Mouse (Mus musculus) CH12.LX (cell line): ENCODE measurements around the gene Tnxb. TPM values are rescaled to one million over a fixed set of nuclear protein-coding genes. Genes with fewer than 3 reads are reported as not detected.

Experiments used
- DNase-seq: peaks from one replicate; pipeline ENCODE4 v3.0.0-alpha.2; 2013; ENCODE audit errors: extremely low read depth
- H3K27ac ChIP-seq: 2 replicates; pipeline ENCODE4 v1.5.1; 2012; ENCODE audit warnings: low read depth, mild to moderate bottlenecking, control low read depth, moderate library complexity; ENCODE audit not compliant: insufficient read depth
- H3K27me3 ChIP-seq: replicated peaks from 2 replicates; pipeline ENCODE3; 2012; ENCODE audit warnings: inconsistent platforms
- H3K36me3 ChIP-seq, 2 experiments: replicated peaks in 1 of 2; 2 replicates each; pipeline versions ENCODE3 to v1.6.1; 2012; ENCODE audit warnings: inconsistent platforms in 1 of 2, low read length in 1 of 2, mild to moderate bottlenecking in 1 of 2, mixed read lengths in 1 of 2, moderate library complexity in 1 of 2; ENCODE audit not compliant: control insufficient read depth in 1 of 2, insufficient read depth in 1 of 2
- H3K4me1 ChIP-seq, 2 experiments: 2 replicates each; pipeline ENCODE4 v1.6.1; 2012; ENCODE audit warnings: inconsistent platforms in 1 of 2, moderate library complexity in 1 of 2; ENCODE audit not compliant: insufficient read depth in 2 of 2, control insufficient read depth in 1 of 2
- H3K4me2 ChIP-seq: 2 replicates; pipeline ENCODE4 v1.6.1; 2012; ENCODE audit warnings: low read depth, mild to moderate bottlenecking, control low read depth; ENCODE audit not compliant: poor library complexity, insufficient read depth, severe bottlenecking
- H3K4me3 ChIP-seq, 3 experiments: fragments of 150-350 bp in 1 of 3; sonication (generic) in 1 of 3; replicated peaks in 1 of 3; 2 replicates each; pipeline versions ENCODE3 to v1.5.1; 2011 to 2012; ENCODE audit warnings: low read depth in 2 of 3, low read length in 2 of 3, mild to moderate bottlenecking in 2 of 3, moderate library complexity in 2 of 3, control low read depth in 1 of 3, improper control_type of control experiment in 1 of 3, inconsistent platforms in 1 of 3, mixed read lengths in 1 of 3; ENCODE audit not compliant: poor library complexity in 1 of 3
- H3K79me2 ChIP-seq: replicated peaks from 2 replicates; pipeline ENCODE4 v1.6.1; 2012; ENCODE audit warnings: mild to moderate bottlenecking, moderate library complexity; ENCODE audit not compliant: control insufficient read depth, poor library complexity, insufficient read depth, severe bottlenecking; ENCODE audit errors: extremely low read depth
- H3K9ac ChIP-seq: 2 replicates; pipeline ENCODE4 v1.6.1; 2012; ENCODE audit warnings: low read depth, mild to moderate bottlenecking, control low read depth, moderate library complexity; ENCODE audit not compliant: insufficient read depth
- H3K9me3 ChIP-seq: replicated peaks from 2 replicates; pipeline ENCODE3; 2012; ENCODE audit warnings: low read length, inconsistent platforms, mixed read lengths
- CHD2 ChIP-seq: IDR thresholded peaks from 2 replicates; pipeline ENCODE4 v1.6.1; 2011; ENCODE audit warnings: low read length, improper control_type of control experiment
- CTCF ChIP-seq, 2 experiments: IDR thresholded peaks in 1 of 2; conservative IDR thresholded peaks in 1 of 2; 2 replicates each; pipeline ENCODE4 v1.5.1; 2011 to 2012; ENCODE audit warnings: low read depth in 2 of 2, low read length in 2 of 2, improper control_type of control experiment in 1 of 2, inconsistent platforms in 1 of 2, mild to moderate bottlenecking in 1 of 2, moderate library complexity in 1 of 2
- EP300 ChIP-seq: IDR thresholded peaks from 2 replicates; pipeline ENCODE4 v1.6.1; 2011; ENCODE audit warnings: low read length, improper control_type of control experiment
- GABPA ChIP-seq: IDR thresholded peaks from 2 replicates; pipeline ENCODE4 v1.6.1; 2012; ENCODE audit warnings: low read depth, low read length, improper control_type of control experiment, inconsistent platforms; ENCODE audit not compliant: insufficient replicate concordance
- JUND ChIP-seq: conservative IDR thresholded peaks from 2 replicates; pipeline ENCODE4 v1.6.1; 2011; ENCODE audit warnings: low read depth, low read length, improper control_type of control experiment
- MAX ChIP-seq: IDR thresholded peaks from 2 replicates; pipeline ENCODE4 v1.6.1; 2011; ENCODE audit warnings: low read length, improper control_type of control experiment
- PAX5 ChIP-seq: IDR thresholded peaks from 2 replicates; pipeline ENCODE4 v1.6.1; 2012; ENCODE audit warnings: low read length, inconsistent platforms, mixed read lengths
- POLR2A ChIP-seq: IDR thresholded peaks from 2 replicates; pipeline ENCODE4 v1.6.1; 2011; ENCODE audit warnings: low read depth, mild to moderate bottlenecking, improper control_type of control experiment, low read length
- POLR2AphosphoS2 ChIP-seq: IDR thresholded peaks from 2 replicates; pipeline ENCODE4 v1.6.1; 2011; ENCODE audit warnings: low read depth, low read length, improper control_type of control experiment
- RAD21 ChIP-seq: IDR thresholded peaks from 2 replicates; pipeline ENCODE4 v1.6.1; 2011; ENCODE audit warnings: low read depth, mild to moderate bottlenecking, low read length, improper control_type of control experiment, moderate library complexity
- RCOR1 ChIP-seq: conservative IDR thresholded peaks from 2 replicates; pipeline ENCODE4 v1.6.1; 2012; ENCODE audit warnings: low read depth, mild to moderate bottlenecking, inconsistent platforms, low read length, improper control_type of control experiment
- SIN3A ChIP-seq: IDR thresholded peaks from 2 replicates; pipeline ENCODE4 v1.6.1; 2012; ENCODE audit warnings: low read length, improper control_type of control experiment, inconsistent platforms
- TCF12 ChIP-seq: IDR thresholded peaks from 2 replicates; pipeline ENCODE4 v1.6.1; 2014; ENCODE audit warnings: low read depth, mild to moderate bottlenecking, inconsistent platforms, low read length, improper control_type of control experiment
- UBTF ChIP-seq: IDR thresholded peaks from 2 replicates; pipeline ENCODE4 v1.6.1; 2012; ENCODE audit warnings: low read depth, mild to moderate bottlenecking, inconsistent platforms, low read length, improper control_type of control experiment, moderate library complexity
- USF2 ChIP-seq: conservative IDR thresholded peaks from 2 replicates; pipeline ENCODE4 v1.6.1; 2011; ENCODE audit warnings: low read depth, low read length, improper control_type of control experiment
- ZC3H11A ChIP-seq: IDR thresholded peaks from 2 replicates; pipeline ENCODE4 v1.6.1; 2012; ENCODE audit warnings: low read depth, mild to moderate bottlenecking, inconsistent platforms, low read length, improper control_type of control experiment
- ZKSCAN1 ChIP-seq: IDR thresholded peaks from 2 replicates; pipeline ENCODE4 v1.6.1; 2012; ENCODE audit warnings: low read depth, inconsistent platforms, low read length, improper control_type of control experiment, borderline replicate concordance
- dilution Hi-C: fragments of 300-500 bp; cut with MboI; formaldehyde crosslinking; loops from 2 replicates; pipeline ENCODE4 v1.14.3; 2020; ENCODE audit warnings: low sequenced_read_pairs; ENCODE audit not compliant: extremely low pct_unique_long_range_greater_than_20kb, extremely low pct_ligation_motif_present
- in situ Hi-C: fragments of 300-500 bp; cut with MboI; formaldehyde crosslinking; loops from 3 replicates; pipeline ENCODE4 v1.14.3; 2019; ENCODE audit warnings: low sequenced_read_pairs, low pct_ligation_motif_present, low pct_unique_long_range_greater_than_20kb, mixed read lengths
- polyA plus RNA-seq: library from polyadenylated mRNA; unstranded; fragments of >175 nt; gene quantifications from 2 replicates; pipeline ENCODE4 v1.2.1, GENCODE M21; 2012; ENCODE audit warnings: low read depth; ENCODE audit not compliant: insufficient read length
- total RNA-seq, 2 experiments: library from RNA; depleted of rRNA; stranded (reverse); fragments of 300-350 nt in 1 of 2; fragments of >200 nt in 1 of 2; gene quantifications; 2 replicates each; pipeline ENCODE4 v1.2.3; 2012 to 2014

Tnxb gene
- total and polyA plus RNA-seq, 3 experiments, result not detected

GRCm38 (mm10) chr17:34746531-34746930 lies 76.2 kb downstream of the Tnxb start (continued):
- TF ChIP-seq POLR2AphosphoS2, result no peak
- TF ChIP-seq UBTF, result no peak
- TF ChIP-seq CTCF (conservative IDR thresholded peaks at IDR 0.05 in 1 of 2, IDR thresholded peaks at IDR 0.05 in 1 of 2; ENCODE audit: low read depth in 2 of 2, low read length in 2 of 2), result no peak
- TF ChIP-seq POLR2A, result no peak
- TF ChIP-seq, all 38 proteins: peak for 0

GRCm38 (mm10) chr17:34761471-34761870 lies 91.1 kb downstream of the Tnxb start:
- H3K9me3 ChIP-seq, result no peaks in the 10 kb centered on the region
- no peak overlapping the region for H3K4me2 ChIP-seq
- H3K27ac ChIP-seq, result no peak overlapping the region
- TF ChIP-seq ZC3H11A (no peak), POLR2AphosphoS2 (no peak), GABPA (no peak), RCOR1 (no peak), CTCF (conservative IDR thresholded peaks at IDR 0.05 in 1 of 2, IDR thresholded peaks at IDR 0.05 in 1 of 2; ENCODE audit: low read depth in 2 of 2, low read length in 2 of 2) (no peak), JUND (no peak), RAD21 (no peak), PAX5 (no peak), CHD2 (no peak), TCF12 (no peak), POLR2A (no peak), SIN3A (no peak), USF2 (no peak), MAX (no peak), ZKSCAN1 (no peak), EP300 (no peak)
- TF ChIP-seq, all 38 proteins: peak for 0
- Histone ChIP-seq H3K79me2 (no peaks in the 10 kb centered on the region), H3K27me3 (peaks cover 2% of the 10 kb centered on the region), H3K36me3 (no peaks in the 10 kb centered on the region), H3K9ac (no peak overlapping the region), H3K4me3 (no peak overlapping the region), H3K4me1 (no peaks in the 10 kb centered on the region)
- in situ Hi-C loops, result no loop called here
- DNase-seq, result no peak
- dilution Hi-C loops, result no loop called here

Other genes starting within 250 kb of the Tnxb start
Only the 20 nearest of the 25 such genes appear.
- gene Btnl4, start 193.2 kb upstream of the Tnxb start, total RNA-seq (2012; rRNA removed), result not detected in 2 replicates
- gene Btnl4, start 193.2 kb upstream of the Tnxb start, total RNA-seq (2014; rRNA removed), result not detected in 2 replicates
- gene Btnl4, start 193.2 kb upstream of the Tnxb start, polyA plus RNA-seq, result not detected in 2 replicates
- not detected in 2 replicates for gene Btnl6, start 153.2 kb upstream of the Tnxb start, total RNA-seq (2012; rRNA removed)
- gene Btnl6, start 153.2 kb upstream of the Tnxb start, total RNA-seq (2014; rRNA removed), result not detected in 2 replicates
- not detected in 2 replicates for gene Btnl6, start 153.2 kb upstream of the Tnxb start, polyA plus RNA-seq
- 0.25 and 0.29 TPM in 2 replicates for gene Notch4, start 106.3 kb upstream of the Tnxb start, total RNA-seq (2012; rRNA removed)
- not detected in 2 replicates for gene Notch4, start 106.3 kb upstream of the Tnxb start, total RNA-seq (2014; rRNA removed)
- gene Notch4, start 106.3 kb upstream of the Tnxb start, polyA plus RNA-seq, result 0.55 TPM in 1 of 2 replicates, not detected in the other
- 14.9 and 18.2 TPM in 2 replicates for gene Gpsm3, start 80.7 kb upstream of the Tnxb start, total RNA-seq (2012; rRNA removed)
- gene Gpsm3, start 80.7 kb upstream of the Tnxb start, total RNA-seq (2014; rRNA removed), result 8.5 and 13.0 TPM in 2 replicates
- gene Gpsm3, start 80.7 kb upstream of the Tnxb start, polyA plus RNA-seq, result 38.7 and 52.6 TPM in 2 replicates
- 34.8 and 41.0 TPM in 2 replicates for gene Pbx2, start 79.3 kb upstream of the Tnxb start, total RNA-seq (2012; rRNA removed)
- 30.0 and 31.9 TPM in 2 replicates for gene Pbx2, start 79.3 kb upstream of the Tnxb start, total RNA-seq (2014; rRNA removed)
- gene Pbx2, start 79.3 kb upstream of the Tnxb start, polyA plus RNA-seq, result 41.7 and 50.5 TPM in 2 replicates
- 0.76 and 0.81 TPM in 2 replicates for gene Ager, start 72.7 kb upstream of the Tnxb start, total RNA-seq (2012; rRNA removed)
- 0.55 and 0.92 TPM in 2 replicates for gene Ager, start 72.7 kb upstream of the Tnxb start, total RNA-seq (2014; rRNA removed)
- 3.5 and 4.1 TPM in 2 replicates for gene Ager, start 72.7 kb upstream of the Tnxb start, polyA plus RNA-seq
- gene Rnf5, start 66.8 kb upstream of the Tnxb start, total RNA-seq (2012; rRNA removed), result 16.5 and 20.6 TPM in 2 replicates
- 6.5 and 8.4 TPM in 2 replicates for gene Rnf5, start 66.8 kb upstream of the Tnxb start, total RNA-seq (2014; rRNA removed)
- gene Rnf5, start 66.8 kb upstream of the Tnxb start, polyA plus RNA-seq, result 35.1 and 48.9 TPM in 2 replicates
- 39.3 and 47.4 TPM in 2 replicates for gene Agpat1, start 66.3 kb upstream of the Tnxb start, total RNA-seq (2012; rRNA removed)
- 9.9 and 11.2 TPM in 2 replicates for gene Agpat1, start 66.3 kb upstream of the Tnxb start, total RNA-seq (2014; rRNA removed)
- gene Agpat1, start 66.3 kb upstream of the Tnxb start, polyA plus RNA-seq, result 37.7 and 44.4 TPM in 2 replicates
- gene Egfl8, start 54.6 kb upstream of the Tnxb start, total RNA-seq (2012; rRNA removed), result 0.13 TPM in 1 of 2 replicates, not detected in the other
- gene Egfl8, start 54.6 kb upstream of the Tnxb start, total RNA-seq (2014; rRNA removed), result not detected in 2 replicates
- not detected in 2 replicates for gene Egfl8, start 54.6 kb upstream of the Tnxb start, polyA plus RNA-seq
- 0.76 and 1.9 TPM in 2 replicates for gene Ppt2, start 42.0 kb upstream of the Tnxb start, total RNA-seq (2012; rRNA removed)
- 0.24 TPM in 1 of 2 replicates, not detected in the other for gene Ppt2, start 42.0 kb upstream of the Tnxb start, total RNA-seq (2014; rRNA removed)
- 0.60 and 0.84 TPM in 2 replicates for gene Ppt2, start 42.0 kb upstream of the Tnxb start, polyA plus RNA-seq
- gene Prrt1, start 41.0 kb upstream of the Tnxb start, total RNA-seq (2012; rRNA removed), result not detected in 2 replicates
- gene Prrt1, start 41.0 kb upstream of the Tnxb start, total RNA-seq (2014; rRNA removed), result not detected in 2 replicates
- gene Prrt1, start 41.0 kb upstream of the Tnxb start, polyA plus RNA-seq, result not detected in 2 replicates
- gene Fkbpl, start 25.8 kb upstream of the Tnxb start, total RNA-seq (2012; rRNA removed), result 5.5 and 6.8 TPM in 2 replicates
- 6.8 and 8.2 TPM in 2 replicates for gene Fkbpl, start 25.8 kb upstream of the Tnxb start, total RNA-seq (2014; rRNA removed)
- 5.6 and 6.2 TPM in 2 replicates for gene Fkbpl, start 25.8 kb upstream of the Tnxb start, polyA plus RNA-seq
- 34.3 and 34.5 TPM in 2 replicates for gene Atf6b, start 23.4 kb upstream of the Tnxb start, total RNA-seq (2012; rRNA removed)
- gene Atf6b, start 23.4 kb upstream of the Tnxb start, total RNA-seq (2014; rRNA removed), result 18.9 and 20.2 TPM in 2 replicates
- gene Atf6b, start 23.4 kb upstream of the Tnxb start, polyA plus RNA-seq, result 54.3 and 59.6 TPM in 2 replicates
- gene C4b, start 73.3 kb downstream of the Tnxb start, total RNA-seq (2012; rRNA removed), result 0.13 TPM in 1 of 2 replicates, not detected in the other
- not detected in 2 replicates for gene C4b, start 73.3 kb downstream of the Tnxb start, total RNA-seq (2014; rRNA removed)
- not detected in 2 replicates for gene C4b, start 73.3 kb downstream of the Tnxb start, polyA plus RNA-seq
- gene Cyp21a1, start 134.0 kb downstream of the Tnxb start, total RNA-seq (2012; rRNA removed), result not detected in 2 replicates
- not detected in 2 replicates for gene Cyp21a1, start 134.0 kb downstream of the Tnxb start, total RNA-seq (2014; rRNA removed)
- not detected in 2 replicates for gene Cyp21a1, start 134.0 kb downstream of the Tnxb start, polyA plus RNA-seq
- 27.7 and 32.9 TPM in 2 replicates for gene Stk19, start 166.4 kb downstream of the Tnxb start, total RNA-seq (2012; rRNA removed)
- 21.2 and 22.6 TPM in 2 replicates for gene Stk19, start 166.4 kb downstream of the Tnxb start, total RNA-seq (2014; rRNA removed)
- 37.1 and 41.3 TPM in 2 replicates for gene Stk19, start 166.4 kb downstream of the Tnxb start, polyA plus RNA-seq
- 16.3 and 17.2 TPM in 2 replicates for gene Dxo, start 166.5 kb downstream of the Tnxb start, total RNA-seq (2012; rRNA removed)
- gene Dxo, start 166.5 kb downstream of the Tnxb start, total RNA-seq (2014; rRNA removed), result 6.3 and 10.0 TPM in 2 replicates
- gene Dxo, start 166.5 kb downstream of the Tnxb start, polyA plus RNA-seq, result 26.9 and 31.6 TPM in 2 replicates
- 50.5 and 52.9 TPM in 2 replicates for gene Skiv2l, start 179.7 kb downstream of the Tnxb start, total RNA-seq (2012; rRNA removed)
- gene Skiv2l, start 179.7 kb downstream of the Tnxb start, total RNA-seq (2014; rRNA removed), result 22.0 and 26.1 TPM in 2 replicates
- gene Skiv2l, start 179.7 kb downstream of the Tnxb start, polyA plus RNA-seq, result 35.2 and 44.1 TPM in 2 replicates
- gene Nelfe, start 179.9 kb downstream of the Tnxb start, total RNA-seq (2012; rRNA removed), result 55.6 and 60.0 TPM in 2 replicates
- 38.7 and 39.6 TPM in 2 replicates for gene Nelfe, start 179.9 kb downstream of the Tnxb start, total RNA-seq (2014; rRNA removed)
- 159 and 177 TPM in 2 replicates for gene Nelfe, start 179.9 kb downstream of the Tnxb start, polyA plus RNA-seq
- gene Cfb, start 192.0 kb downstream of the Tnxb start, total RNA-seq (2012; rRNA removed), result 0.25 and 0.34 TPM in 2 replicates
- gene Cfb, start 192.0 kb downstream of the Tnxb start, total RNA-seq (2014; rRNA removed), result not detected in 2 replicates
- gene Cfb, start 192.0 kb downstream of the Tnxb start, polyA plus RNA-seq, result 3.4 and 5.9 TPM in 2 replicates